Mouse (Mus musculus): ENCODE measurements around the gene Gm49383. TPM values are rescaled to one million over a fixed set of nuclear protein-coding genes. Genes with fewer than 3 reads are reported as not detected.
"Not testable (repeated sequence)": the region's sequence is repeated elsewhere in the genome, so short reads cannot be mapped to it uniquely, and the experiment has no call there.

Gm49383 gene
- total RNA-seq, 2 experiments from 2014 or later, result 4.7 to 18.8 TPM

GRCm38 (mm10) chr12:69167656-69168460, 29.0 kb downstream of the Gm49383 start:
- ATAC-seq (ENCODE audit: poor library complexity, severe bottlenecking), result peak; percentile 4; the same call in 1 of the 2 replicates

- ATAC-seq (ENCODE audit: poor library complexity, severe bottlenecking), result not testable (repeated sequence)
Observed at GRCm38 (mm10) chr12:69166861-69167581, 29.9 kb downstream of the Gm49383 start.

- no peak for ATAC-seq (ENCODE audit: poor library complexity, severe bottlenecking)
Observed at GRCm38 (mm10) chr12:69164904-69165303, 32.0 kb downstream of the Gm49383 start.

GRCm38 (mm10) chr12:69163586-69163985, 33.3 kb downstream of the Gm49383 start:
- not testable (repeated sequence) for ATAC-seq (ENCODE audit: poor library complexity, severe bottlenecking)

GRCm38 (mm10) chr12:69160677-69161076, 36.2 kb downstream of the Gm49383 start:
- ATAC-seq (ENCODE audit: poor library complexity, severe bottlenecking), result not testable (repeated sequence)

- peak; percentile 67 for ATAC-seq (ENCODE audit: poor library complexity, severe bottlenecking)
Observed at GRCm38 (mm10) chr12:69159578-69159940, 37.3 kb downstream of the Gm49383 start.

GRCm38 (mm10) chr12:69158765-69159577, 37.9 kb downstream of the Gm49383 start, which contains the start of gene Rps29:
Rps29 (minus strand) TSS chr12:69159186.
- peak; percentile 93 for ATAC-seq (ENCODE audit: poor library complexity, severe bottlenecking)

- ATAC-seq (ENCODE audit: poor library complexity, severe bottlenecking), result 0 out of 2 replicates have a peak, but pooled peaks have one; percentile 1
Observed at GRCm38 (mm10) chr12:69158366-69158764, 38.5 kb downstream of the Gm49383 start.

- ATAC-seq (ENCODE audit: poor library complexity, severe bottlenecking), result no peak
Observed at GRCm38 (mm10) chr12:69157107-69157506, 39.8 kb downstream of the Gm49383 start.

GRCm38 (mm10) chr12:69156436-69156835, 40.5 kb downstream of the Gm49383 start:
- ATAC-seq (ENCODE audit: poor library complexity, severe bottlenecking), result no peak

GRCm38 (mm10) chr12:69155923-69156322, 41.0 kb downstream of the Gm49383 start:
- ATAC-seq (ENCODE audit: poor library complexity, severe bottlenecking), result no peak

- ATAC-seq (ENCODE audit: poor library complexity, severe bottlenecking), result no peak
Observed at GRCm38 (mm10) chr12:69150049-69150448, 46.9 kb downstream of the Gm49383 start.

- ATAC-seq (ENCODE audit: poor library complexity, severe bottlenecking), result no peak
Observed at GRCm38 (mm10) chr12:69147166-69147735, 49.7 kb downstream of the Gm49383 start.

GRCm38 (mm10) chr12:69143460-69143859, 53.4 kb downstream of the Gm49383 start:
- no peak for ATAC-seq (ENCODE audit: poor library complexity, severe bottlenecking)

- ATAC-seq (ENCODE audit: poor library complexity, severe bottlenecking), result no peak
Observed at GRCm38 (mm10) chr12:69139841-69140240, 57.1 kb downstream of the Gm49383 start.

- no peak for ATAC-seq (ENCODE audit: poor library complexity, severe bottlenecking)
Observed at GRCm38 (mm10) chr12:69139201-69139600, 57.7 kb downstream of the Gm49383 start.

Other genes with a start within 250 kb of the Gm49383 start
- 1,804 and 2,132 TPM in 2 replicates for gene Rps29, start 37.9 kb downstream of the Gm49383 start, total RNA-seq (2015)
- gene Rps29, start 37.9 kb downstream of the Gm49383 start, total RNA-seq (2017), result 1,670 and 2,037 TPM in 2 replicates
- 23.3 and 27.6 TPM in 2 replicates for gene Lrr1, start 28.3 kb downstream of the Gm49383 start, total RNA-seq (2015)
- 13.3 and 13.7 TPM in 2 replicates for gene Lrr1, start 28.3 kb downstream of the Gm49383 start, total RNA-seq (2017)
- 691 and 759 TPM in 2 replicates for gene Rpl36al, start 13.0 kb downstream of the Gm49383 start, total RNA-seq (2015)
- 982 and 1,157 TPM in 2 replicates for gene Rpl36al, start 13.0 kb downstream of the Gm49383 start, total RNA-seq (2017)
- gene Mgat2, start 12.9 kb downstream of the Gm49383 start, total RNA-seq (2015), result 82.9 and 91.6 TPM in 2 replicates
- gene Mgat2, start 12.9 kb downstream of the Gm49383 start, total RNA-seq (2017), result 89.3 and 91.9 TPM in 2 replicates
- 3.7 and 4.4 TPM in 2 replicates for gene Dnaaf2, start 1.3 kb upstream of the Gm49383 start, total RNA-seq (2015)
- gene Dnaaf2, start 1.3 kb upstream of the Gm49383 start, total RNA-seq (2017), result 3.5 and 7.2 TPM in 2 replicates
- 8.8 and 19.8 TPM in 2 replicates for gene Gm49384, start 7.2 kb upstream of the Gm49383 start, total RNA-seq (2015)
- 8.3 and 12.8 TPM in 2 replicates for gene Gm49384, start 7.2 kb upstream of the Gm49383 start, total RNA-seq (2017)
- gene Pole2, start 31.1 kb upstream of the Gm49383 start, total RNA-seq (2015), result 35.6 and 50.8 TPM in 2 replicates
- gene Pole2, start 31.1 kb upstream of the Gm49383 start, total RNA-seq (2017), result 22.5 and 31.2 TPM in 2 replicates
- gene Klhdc1, start 44.1 kb upstream of the Gm49383 start, total RNA-seq (2015), result 0.91 and 3.5 TPM in 2 replicates
- gene Klhdc1, start 44.1 kb upstream of the Gm49383 start, total RNA-seq (2017), result 2.9 and 5.1 TPM in 2 replicates
- gene Klhdc2, start 99.6 kb upstream of the Gm49383 start, total RNA-seq (2015), result 35.7 and 38.6 TPM in 2 replicates
- 34.6 and 36.8 TPM in 2 replicates for gene Klhdc2, start 99.6 kb upstream of the Gm49383 start, total RNA-seq (2017)
- 43.7 and 44.6 TPM in 2 replicates for gene Nemf, start 160.1 kb upstream of the Gm49383 start, total RNA-seq (2015)
- gene Nemf, start 160.1 kb upstream of the Gm49383 start, total RNA-seq (2017), result 67.3 and 79.7 TPM in 2 replicates
- gene Arf6, start 175.0 kb upstream of the Gm49383 start, total RNA-seq (2015), result 78.8 and 94.8 TPM in 2 replicates
- 125 and 133 TPM in 2 replicates for gene Arf6, start 175.0 kb upstream of the Gm49383 start, total RNA-seq (2017)
- gene Gm9887, start 175.4 kb upstream of the Gm49383 start, total RNA-seq (2015), result not detected in 2 replicates
- not detected in 2 replicates for gene Gm9887, start 175.4 kb upstream of the Gm49383 start, total RNA-seq (2017)